Comparison of ENCODE assay signal across 29 mouse cellular contexts in the genomic region with DNA sequence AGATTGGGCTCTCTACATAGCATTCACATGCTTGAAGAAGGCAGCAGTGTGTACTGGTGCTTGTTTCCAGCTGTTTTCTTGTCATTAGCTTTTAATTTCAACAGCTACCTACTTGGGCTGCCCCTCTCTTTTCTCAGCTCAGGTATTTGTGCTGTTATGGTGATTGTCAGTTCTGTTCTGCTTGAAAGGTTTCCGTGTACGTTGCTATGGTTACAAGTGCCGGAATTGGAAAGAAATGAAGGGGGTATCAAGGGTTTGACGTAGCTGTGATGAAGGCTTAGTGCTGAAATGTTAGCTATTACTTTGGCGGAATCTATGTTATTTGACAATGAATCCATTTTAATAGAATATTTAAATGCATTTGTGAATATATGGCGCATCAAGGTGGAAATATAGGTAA.
DNase-seq lines count a peak whose midpoint lies in the region; ATAC-seq lines count a peak whose summit lies in the region.
"Had no signal": no experiment of that assay in that cellular context is flagged by ENCODE, and none has a peak within 500 bp of the region (broad histone marks: within the 10 kb centered on the region; RNA-seq: fewer than 3 reads in every experiment).

No protein-coding gene starts in this region.

- H3K4me1 ChIP-seq in hindbrain, embryonic 13.5 days (replicated peaks), result no peaks in the 10 kb centered on the region
- no peaks in the 10 kb centered on the region for H3K4me1 ChIP-seq in hindbrain, embryonic 11.5 days (replicated peaks; ENCODE audit: control insufficient read depth, insufficient read depth, low read length)
- no peaks in the 10 kb centered on the region for H3K4me1 ChIP-seq in forebrain, embryonic 14.5 days (ENCODE audit: control insufficient read depth, insufficient read depth, low read length)
- H3K4me1 ChIP-seq in midbrain, embryonic 13.5 days (replicated peaks), result peaks cover 5% of the 10 kb centered on the region; the same call in 1 of the 2 replicates
- no peaks in the 10 kb centered on the region for H3K4me1 ChIP-seq in intestine, embryonic 16.5 days (ENCODE audit: control insufficient read depth, insufficient read depth, low read length)
- H3K4me1 ChIP-seq: heart, embryonic 13.5 days; limb, embryonic 15.5 days; liver, embryonic 15.5 days; lung, embryonic 15.5 days; neural tube, embryonic 13.5 days had no signal

- H3K27ac ChIP-seq in hindbrain, embryonic 13.5 days, result no peak overlapping the region
- no peak overlapping the region for H3K27ac ChIP-seq in hindbrain, embryonic 11.5 days (ENCODE audit: low read depth, low read length)
- H3K27ac ChIP-seq in forebrain, embryonic 14.5 days (ENCODE audit: low read depth, low read length), result no peak overlapping the region
- H3K27ac ChIP-seq in midbrain, embryonic 13.5 days, result no peak overlapping the region
- no peak overlapping the region for H3K27ac ChIP-seq in intestine, embryonic 16.5 days (ENCODE audit: low read length)
- H3K27ac ChIP-seq: heart, adult 2 months; heart, embryonic 13.5 days; kidney, postnatal 0 days; limb, embryonic 15.5 days; liver, embryonic 15.5 days; lung, embryonic 15.5 days; neural tube, embryonic 13.5 days; stomach, postnatal 0 days had no signal

- peak; percentile 72; the same call in 1 of the 2 replicates for ATAC-seq in hindbrain, embryonic 13.5 days (ENCODE audit: low FRiP score)
- no peak for ATAC-seq in hindbrain, embryonic 11.5 days (ENCODE audit: low FRiP score)
- ATAC-seq in forebrain, embryonic 14.5 days, result no peak
- ATAC-seq in midbrain, embryonic 13.5 days, result peak; percentile 68; the same call in 1 of the 2 replicates
- no peak for ATAC-seq in intestine, embryonic 16.5 days
- ATAC-seq: activated CD4-positive, CD25-positive, alpha-beta regulatory T cell, adult 4 months; inflammation-experienced regulatory T-cells, adult 6 months; Patski had no signal

- H3K9me3 ChIP-seq in hindbrain, embryonic 13.5 days, result no peaks in the 10 kb centered on the region
- no peaks in the 10 kb centered on the region for H3K9me3 ChIP-seq in hindbrain, embryonic 11.5 days (ENCODE audit: control insufficient read depth, low read length)
- no peaks in the 10 kb centered on the region for H3K9me3 ChIP-seq in forebrain, embryonic 14.5 days (replicated peaks; ENCODE audit: control insufficient read depth, low read length)
- H3K9me3 ChIP-seq in midbrain, embryonic 13.5 days, result no peaks in the 10 kb centered on the region
- H3K9me3 ChIP-seq in intestine, embryonic 16.5 days (ENCODE audit: control insufficient read depth, low read length), result no peaks in the 10 kb centered on the region
- H3K9me3 ChIP-seq: G1E; heart, embryonic 13.5 days; limb, embryonic 15.5 days; liver, embryonic 15.5 days; lung, embryonic 15.5 days; neural tube, embryonic 13.5 days had no signal

- no peaks in the 10 kb centered on the region for H3K36me3 ChIP-seq in hindbrain, embryonic 13.5 days
- H3K36me3 ChIP-seq in hindbrain, embryonic 11.5 days (ENCODE audit: control insufficient read depth, insufficient read depth, low read length), result no peaks in the 10 kb centered on the region
- H3K36me3 ChIP-seq in forebrain, embryonic 14.5 days (ENCODE audit: control insufficient read depth, insufficient read depth, low read length), result no peaks in the 10 kb centered on the region
- H3K36me3 ChIP-seq in midbrain, embryonic 13.5 days, result no peaks in the 10 kb centered on the region
- H3K36me3 ChIP-seq in intestine, embryonic 16.5 days (ENCODE audit: control insufficient read depth, insufficient read depth, low read length), result no peaks in the 10 kb centered on the region
- H3K36me3 ChIP-seq: G1E; heart, embryonic 13.5 days; limb, embryonic 15.5 days; liver, embryonic 15.5 days; lung, embryonic 15.5 days; neural tube, embryonic 13.5 days had no signal

- DNase-seq in hindbrain, embryonic 11.5 days (ENCODE audit: low spot score), result no peak
- DNase-seq in R1 (ENCODE audit: low read depth, low spot score), result peak; percentile 8
- peak; percentile 54 for DNase-seq in forebrain, embryonic 14.5 days (ENCODE audit: low spot score)
- DNase-seq in layer of hippocampus, postnatal 36 days, result no peak
- no peak for DNase-seq in lung, postnatal 36 days
- DNase-seq: adrenal gland, adult 8-10 months; cerebellum, adult 9-10 months; gastrocnemius, postnatal 36 days; heart, adult 2 months; kidney, adult 2 months; left cerebral cortex, postnatal 4 days; lung, postnatal 4 days; thymus, adult 2 months; thymus, postnatal 4 days had no signal

- H3K4me3 ChIP-seq in hindbrain, embryonic 13.5 days, result no peak overlapping the region
- no peak overlapping the region for H3K4me3 ChIP-seq in hindbrain, embryonic 11.5 days (ENCODE audit: low read depth, low read length)
- no peak overlapping the region for H3K4me3 ChIP-seq in forebrain, embryonic 14.5 days (ENCODE audit: low read depth, low read length)
- no peak overlapping the region for H3K4me3 ChIP-seq in midbrain, embryonic 13.5 days (replicated peaks)
- no peak overlapping the region for H3K4me3 ChIP-seq in intestine, embryonic 16.5 days (ENCODE audit: low read length)
- H3K4me3 ChIP-seq: heart, adult 2 months; heart, embryonic 13.5 days; limb, embryonic 15.5 days; liver, embryonic 15.5 days; lung, embryonic 15.5 days; neural tube, embryonic 13.5 days had no signal

- no peaks in the 10 kb centered on the region for H3K27me3 ChIP-seq in hindbrain, embryonic 13.5 days
- H3K27me3 ChIP-seq in hindbrain, embryonic 11.5 days (ENCODE audit: control insufficient read depth, insufficient read depth, low read length), result no peaks in the 10 kb centered on the region
- H3K27me3 ChIP-seq in forebrain, embryonic 14.5 days (replicated peaks; ENCODE audit: control insufficient read depth, insufficient read depth, low read length), result no peaks in the 10 kb centered on the region
- H3K27me3 ChIP-seq in midbrain, embryonic 13.5 days, result no peaks in the 10 kb centered on the region
- no peaks in the 10 kb centered on the region for H3K27me3 ChIP-seq in intestine, embryonic 16.5 days (replicated peaks; ENCODE audit: control insufficient read depth, insufficient read depth, low read length)
- H3K27me3 ChIP-seq: CH12.LX; heart, embryonic 13.5 days; limb, embryonic 15.5 days; liver, embryonic 15.5 days; lung, embryonic 15.5 days; neural tube, embryonic 13.5 days had no signal

- H3K4me2 ChIP-seq in hindbrain, embryonic 13.5 days, result no peak overlapping the region
- no peak overlapping the region for H3K4me2 ChIP-seq in hindbrain, embryonic 11.5 days (replicated peaks; ENCODE audit: low read depth, low read length)
- no peak overlapping the region for H3K4me2 ChIP-seq in forebrain, embryonic 14.5 days (ENCODE audit: low read length)
- H3K4me2 ChIP-seq in midbrain, embryonic 13.5 days (replicated peaks), result no peak overlapping the region; the same call in 1 of the 2 replicates
- no peak overlapping the region for H3K4me2 ChIP-seq in intestine, embryonic 16.5 days (ENCODE audit: low read depth, low read length)
- H3K4me2 ChIP-seq: heart, embryonic 13.5 days; limb, embryonic 15.5 days; liver, embryonic 15.5 days; lung, embryonic 15.5 days; neural tube, embryonic 13.5 days had no signal

- 61% methylated on average over 6 of the region's 6 CpGs for WGBS in hindbrain, embryonic 13.5 days
- WGBS in hindbrain, embryonic 11.5 days, result 69% methylated on average over 6 of the region's 6 CpGs
- WGBS in forebrain, embryonic 14.5 days, result 55% methylated on average over 6 of the region's 6 CpGs
- 50% methylated on average over 6 of the region's 6 CpGs for WGBS in midbrain, embryonic 13.5 days
- 75% methylated on average over 6 of the region's 6 CpGs for WGBS in intestine, embryonic 16.5 days

- H3K9ac ChIP-seq in hindbrain, embryonic 13.5 days, result no peak overlapping the region
- no peak overlapping the region for H3K9ac ChIP-seq in hindbrain, embryonic 11.5 days (ENCODE audit: low read depth, low read length)
- H3K9ac ChIP-seq in forebrain, embryonic 14.5 days (ENCODE audit: low read length), result no peak overlapping the region
- H3K9ac ChIP-seq in midbrain, embryonic 13.5 days (replicated peaks), result no peak overlapping the region
- H3K9ac ChIP-seq in intestine, embryonic 16.5 days (ENCODE audit: low read depth, low read length), result no peak overlapping the region
- H3K9ac ChIP-seq: heart, embryonic 13.5 days; limb, embryonic 15.5 days; liver, embryonic 15.5 days; lung, embryonic 15.5 days; neural tube, embryonic 13.5 days had no signal

Comparison
In these comparisons a context has a peak if more than half of its experiments do, and no peak if none do; other contexts are left out.
1. ATAC-seq: peak in hindbrain, embryonic 13.5 days (single experiment) and midbrain, embryonic 13.5 days (single experiment); none in hindbrain, embryonic 11.5 days (single experiment), forebrain, embryonic 14.5 days (single experiment) and intestine, embryonic 16.5 days (single experiment).
2. DNase-seq: peak in R1 (single experiment) and forebrain, embryonic 14.5 days (single experiment); none in hindbrain, embryonic 11.5 days (single experiment), layer of hippocampus, postnatal 36 days (0 of 2) and lung, postnatal 36 days (single experiment).